Mouse (Mus musculus): Measurements from ENCODE around the gene Pitpnm2.

Pitpnm2 gene

DNA sequence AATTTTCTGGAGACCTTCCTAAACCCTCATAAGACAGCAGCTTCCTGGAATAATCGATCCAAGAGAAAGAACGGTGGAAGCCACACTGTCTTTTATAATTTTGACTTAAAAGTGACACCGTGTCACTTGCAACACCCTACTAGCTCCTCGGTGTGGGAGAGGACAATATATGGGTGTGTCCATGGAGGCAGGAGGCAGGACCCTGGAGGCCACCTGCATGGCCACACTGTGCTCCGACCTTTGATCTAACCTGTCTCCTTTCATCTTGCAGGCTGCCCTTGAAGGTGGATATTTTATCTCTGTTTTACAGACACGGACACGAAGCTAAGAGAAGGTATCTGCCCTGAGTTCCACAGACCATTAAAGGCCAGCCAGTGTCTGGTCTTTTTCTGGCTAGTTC, 51.1 kb downstream of the Pitpnm2 start:
- DNase-seq: no peak

DNA sequence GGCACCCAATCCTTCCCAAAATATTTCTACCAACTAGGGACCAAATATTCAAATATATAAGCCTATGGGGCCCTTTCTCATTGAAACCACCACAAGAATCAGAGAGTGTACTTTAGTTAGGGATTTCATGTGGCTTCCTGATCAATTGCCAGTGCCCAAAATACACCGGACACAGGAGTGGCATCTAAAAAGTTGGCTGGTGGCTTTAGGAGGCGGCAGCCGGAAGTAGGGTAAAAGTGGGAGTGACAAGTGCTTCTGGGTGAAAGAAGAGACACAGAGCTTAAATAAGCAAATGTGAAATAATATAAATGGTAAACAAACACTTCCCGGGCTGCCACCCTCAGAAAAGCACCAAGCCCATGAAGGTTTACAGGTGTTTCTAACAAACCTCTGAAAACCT, 53.5 kb downstream of the Pitpnm2 start:
- DNase-seq: no peak

DNA sequence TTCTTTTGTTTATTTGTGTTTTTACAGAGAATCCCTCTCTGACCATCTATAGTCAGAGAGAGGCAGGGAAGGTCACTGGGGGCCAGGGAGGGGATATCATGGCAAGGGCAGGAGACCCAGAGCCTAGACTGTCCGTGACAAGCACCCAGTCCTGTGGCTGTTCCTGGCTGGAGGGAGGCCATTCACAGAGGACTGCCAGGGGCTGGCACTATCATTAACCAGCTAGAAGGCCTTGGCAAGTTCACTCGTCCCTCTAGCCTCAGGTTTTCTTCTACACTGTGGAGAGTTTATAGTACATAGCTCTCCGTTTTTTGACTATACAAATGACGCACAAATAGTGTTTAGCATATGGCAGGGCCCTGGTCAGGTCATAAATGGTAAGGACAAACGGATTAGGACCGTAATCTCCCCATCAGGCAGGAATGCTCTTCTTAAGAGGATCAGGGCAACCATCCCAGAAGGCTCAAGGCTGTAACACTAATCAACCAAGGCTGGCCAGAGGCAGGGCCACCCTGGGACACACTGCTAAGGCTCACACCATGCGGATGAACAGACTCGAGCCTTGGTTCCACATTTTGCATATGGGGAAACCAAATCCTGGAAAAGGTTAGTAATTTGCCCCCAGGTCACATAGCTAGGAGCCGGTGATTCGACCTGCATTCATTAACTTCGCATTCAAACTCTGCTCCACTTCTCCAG, 55.0 kb downstream of the Pitpnm2 start:
- DNase-seq: no peak

DNA sequence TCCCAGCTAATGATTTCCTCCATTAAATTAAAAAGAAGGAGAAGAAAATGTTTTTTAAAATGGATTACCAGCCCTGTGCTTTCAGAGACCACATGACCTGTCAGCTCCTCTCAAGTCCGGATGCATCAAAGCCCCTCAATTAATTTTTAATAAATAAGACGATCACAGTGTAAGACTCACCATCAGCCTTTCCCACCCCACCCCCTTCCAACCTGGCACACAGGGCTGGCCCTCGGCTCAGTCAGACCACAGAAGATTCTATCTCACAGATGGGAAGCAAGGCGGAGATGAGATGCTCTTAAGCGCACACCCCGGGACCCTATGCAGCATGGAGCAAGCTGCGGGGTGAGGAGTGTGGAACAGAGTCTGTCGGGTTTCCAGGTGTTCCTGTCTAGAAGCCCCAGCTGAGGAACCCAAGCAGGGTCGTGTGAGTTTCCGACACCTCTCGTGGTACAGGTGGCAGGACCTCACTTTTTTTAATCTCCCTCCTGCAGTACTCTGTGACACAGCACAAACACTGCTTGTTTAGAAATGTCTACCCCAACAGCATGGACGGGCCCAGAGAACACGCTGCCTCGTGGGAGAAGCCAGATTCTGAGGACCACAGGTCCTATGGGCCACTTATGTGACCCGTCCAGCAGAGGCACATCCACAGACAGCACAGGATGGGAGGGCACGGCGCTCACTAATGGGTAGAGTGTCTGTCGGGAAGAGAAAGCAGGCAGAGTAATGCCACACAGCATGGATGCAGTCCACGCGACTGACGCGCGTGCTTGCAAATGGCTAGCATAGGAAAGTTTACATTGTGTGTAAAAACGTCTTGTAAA, 56.1 kb downstream of the Pitpnm2 start:
- DNase-seq: no peak

DNA sequence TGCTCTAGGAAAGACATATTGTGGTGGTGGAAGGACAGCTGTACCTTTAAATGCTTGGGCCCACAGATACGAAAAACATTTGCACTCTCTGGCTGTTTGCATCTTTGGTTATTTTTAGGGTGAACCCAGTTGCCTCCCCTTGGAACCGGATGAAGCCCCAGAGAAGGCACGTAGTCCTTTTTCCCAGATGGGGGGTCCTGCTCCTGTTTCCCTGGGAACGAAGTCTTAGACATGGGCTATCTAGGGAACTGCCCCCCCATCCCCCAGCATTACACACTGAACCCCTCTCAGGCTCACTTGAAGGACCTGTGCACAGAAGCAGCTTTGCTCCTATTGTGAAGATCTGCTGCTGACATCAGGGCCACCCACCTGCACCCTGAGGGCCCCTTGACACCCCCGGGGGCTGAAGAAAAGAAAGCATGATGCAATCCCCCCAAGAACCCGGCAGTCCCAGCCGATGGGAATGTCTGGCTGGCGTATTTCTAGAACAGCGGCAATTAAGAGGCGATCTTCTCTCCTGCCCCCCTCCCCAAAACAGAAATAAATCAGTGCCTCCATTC, 56.8 kb downstream of the Pitpnm2 start:
- no peak for DNase-seq

DNA sequence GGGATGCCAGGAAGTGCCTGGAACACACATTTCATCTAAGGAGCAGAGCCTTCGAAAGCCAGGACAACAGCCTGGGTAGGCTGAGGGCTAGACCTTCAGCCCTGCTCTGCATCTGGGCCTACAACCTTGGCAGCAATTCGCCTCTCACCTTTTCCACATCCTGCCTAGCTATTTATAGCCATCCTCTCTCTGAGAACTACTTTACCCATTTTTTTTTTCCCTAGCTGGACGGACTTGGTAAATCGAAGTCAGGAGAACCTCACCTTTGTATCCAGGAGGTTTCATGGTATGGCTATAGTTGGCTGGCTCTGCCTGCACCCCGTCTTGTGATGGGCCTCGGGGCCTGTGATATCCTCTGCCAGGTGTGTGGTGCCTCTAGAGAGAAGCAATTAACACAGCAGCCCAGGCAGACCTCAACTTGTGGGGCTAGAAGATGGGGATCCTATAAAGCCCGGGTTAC, 57.3 kb downstream of the Pitpnm2 start:
- DNase-seq: no peak

DNA sequence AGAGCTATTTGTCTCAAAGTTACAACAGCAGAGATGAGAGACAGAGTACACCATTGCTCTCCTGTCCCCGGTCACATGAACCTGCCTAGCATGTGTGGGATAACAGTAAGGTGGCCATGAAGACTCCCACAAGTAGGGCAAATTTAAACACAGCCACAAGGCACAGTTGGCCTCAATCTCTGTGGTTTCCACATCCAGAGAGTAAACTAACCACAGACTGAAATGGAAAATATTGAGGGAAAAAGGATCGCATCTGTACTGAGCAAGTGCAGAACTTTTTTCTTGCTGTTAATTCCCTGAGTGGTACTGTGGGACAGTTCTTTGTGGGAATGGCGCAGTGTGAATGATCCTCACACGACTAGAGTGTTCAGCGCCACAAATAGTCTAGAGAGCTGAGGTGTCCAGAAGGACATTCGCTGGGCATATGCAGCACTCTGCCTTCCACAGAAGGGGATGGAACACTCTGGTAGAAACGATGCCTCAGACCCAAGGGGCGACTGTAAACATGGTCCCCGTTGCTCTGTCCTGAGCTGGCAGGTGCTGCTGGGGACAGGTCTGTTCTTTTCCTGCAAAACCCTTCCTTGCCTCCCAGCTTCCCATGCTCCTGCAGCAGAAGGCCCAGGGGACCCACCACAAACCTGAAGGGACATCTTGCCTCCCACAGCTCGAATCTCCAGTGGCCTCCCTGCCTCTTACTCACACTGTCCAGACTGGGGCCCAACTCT, 59.3 kb downstream of the Pitpnm2 start:
- DNase-seq: no peak

DNA sequence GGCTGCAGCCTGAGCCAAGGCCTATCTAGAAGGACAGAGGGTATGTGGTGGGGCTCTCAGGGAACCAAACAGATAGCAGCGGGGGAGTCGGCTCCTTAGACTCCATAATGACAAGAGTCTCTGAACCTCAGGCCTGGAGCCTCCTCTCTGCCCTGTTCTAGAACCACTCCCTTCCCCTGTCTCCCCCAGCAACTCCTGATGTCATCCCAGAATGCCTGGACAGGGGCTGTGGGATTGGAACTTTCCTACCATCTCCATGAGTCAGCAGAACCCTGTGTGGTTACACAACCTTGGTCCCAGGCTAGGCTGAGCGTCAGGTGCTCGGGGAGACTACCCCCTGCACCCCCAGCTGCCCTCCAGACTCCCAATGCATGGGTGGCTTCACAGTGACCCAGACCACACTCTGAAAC, 60.0 kb downstream of the Pitpnm2 start:
- no peak for DNase-seq

DNA sequence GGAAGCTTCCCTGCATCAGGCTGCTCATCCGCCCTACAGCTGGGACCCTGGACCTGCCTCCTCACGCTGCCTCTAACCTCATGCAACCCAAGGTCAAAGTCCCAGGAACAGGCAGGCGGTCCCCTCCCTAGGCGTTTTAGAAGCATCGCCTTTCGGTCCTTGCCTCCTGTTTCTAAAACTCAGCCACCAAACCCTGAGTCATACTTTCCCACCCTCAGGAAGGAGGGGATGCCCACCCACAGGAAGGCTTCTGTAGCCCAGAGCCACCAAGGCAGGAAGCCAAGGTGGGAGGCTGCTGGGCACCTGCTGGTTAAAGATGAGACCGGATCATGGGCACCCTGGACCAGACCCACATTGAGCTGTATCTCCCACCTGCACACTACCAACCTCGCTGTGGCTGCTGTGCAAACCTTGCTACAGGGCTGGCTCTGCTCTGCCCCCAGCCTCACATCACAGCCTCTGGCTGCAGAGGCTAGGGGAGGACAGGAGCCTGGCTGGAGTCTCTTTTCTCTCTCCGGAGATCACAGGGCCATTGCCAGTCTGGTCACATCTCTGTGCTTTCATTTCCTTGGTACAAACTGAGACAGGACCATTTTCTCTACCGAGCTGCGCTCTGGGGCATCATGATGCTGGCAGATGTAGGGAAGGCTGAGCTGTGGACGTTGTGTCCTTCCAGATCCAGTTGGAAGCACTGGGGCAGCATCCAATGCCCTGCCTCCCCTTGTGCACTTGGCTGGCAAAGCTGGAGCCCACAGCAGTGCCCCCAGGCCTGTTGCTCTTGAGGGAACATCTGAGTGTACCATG, 61.9 kb downstream of the Pitpnm2 start:
- DNase-seq: no peak

DNA sequence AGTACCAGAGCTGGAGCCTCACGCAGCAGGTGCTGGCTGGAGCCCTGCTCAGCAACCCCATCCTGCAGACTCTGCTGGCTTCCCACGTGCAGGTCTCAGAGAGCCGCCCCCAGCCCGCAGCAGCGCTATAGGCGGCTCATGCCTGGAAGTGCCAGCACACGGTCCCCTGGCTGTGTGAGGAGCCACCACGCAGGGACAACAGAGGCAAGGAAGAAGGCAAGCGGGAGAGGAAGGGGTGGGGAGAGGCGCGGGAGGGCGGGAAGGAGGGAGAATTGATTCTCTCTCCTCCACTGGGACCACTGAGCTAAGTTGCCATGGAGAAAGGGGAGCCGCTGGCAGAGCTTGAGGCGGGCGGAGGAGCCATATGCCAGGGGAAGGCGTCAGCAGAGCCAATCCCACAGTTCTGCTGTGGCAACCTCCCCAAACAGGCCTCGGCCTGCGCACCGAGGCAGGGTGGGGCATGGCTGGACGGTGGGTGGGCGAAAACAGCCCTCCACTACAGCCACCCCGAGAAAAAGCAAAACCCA, 62.5 kb downstream of the Pitpnm2 start:
- no peak for DNase-seq

DNA sequence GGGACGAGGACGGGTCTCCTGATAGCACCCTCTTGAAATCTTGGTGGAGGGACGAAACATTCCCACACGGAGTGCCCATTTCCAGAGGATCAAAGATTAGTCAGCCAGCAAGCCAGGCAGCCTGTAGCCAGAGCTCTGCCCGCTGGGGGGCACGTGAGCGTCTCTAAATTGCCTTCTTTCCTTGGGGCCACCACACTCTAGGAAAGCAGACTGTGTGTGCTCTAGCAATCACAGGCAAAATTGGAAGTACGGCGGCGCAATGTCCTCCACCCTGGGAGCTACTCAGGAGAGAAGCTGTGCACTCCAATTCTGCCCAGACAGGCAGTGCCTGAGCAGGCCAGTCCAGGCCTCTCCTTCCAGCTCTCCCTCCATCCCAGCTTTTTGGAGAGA, 63.1 kb downstream of the Pitpnm2 start:
- DNase-seq: no peak

DNA sequence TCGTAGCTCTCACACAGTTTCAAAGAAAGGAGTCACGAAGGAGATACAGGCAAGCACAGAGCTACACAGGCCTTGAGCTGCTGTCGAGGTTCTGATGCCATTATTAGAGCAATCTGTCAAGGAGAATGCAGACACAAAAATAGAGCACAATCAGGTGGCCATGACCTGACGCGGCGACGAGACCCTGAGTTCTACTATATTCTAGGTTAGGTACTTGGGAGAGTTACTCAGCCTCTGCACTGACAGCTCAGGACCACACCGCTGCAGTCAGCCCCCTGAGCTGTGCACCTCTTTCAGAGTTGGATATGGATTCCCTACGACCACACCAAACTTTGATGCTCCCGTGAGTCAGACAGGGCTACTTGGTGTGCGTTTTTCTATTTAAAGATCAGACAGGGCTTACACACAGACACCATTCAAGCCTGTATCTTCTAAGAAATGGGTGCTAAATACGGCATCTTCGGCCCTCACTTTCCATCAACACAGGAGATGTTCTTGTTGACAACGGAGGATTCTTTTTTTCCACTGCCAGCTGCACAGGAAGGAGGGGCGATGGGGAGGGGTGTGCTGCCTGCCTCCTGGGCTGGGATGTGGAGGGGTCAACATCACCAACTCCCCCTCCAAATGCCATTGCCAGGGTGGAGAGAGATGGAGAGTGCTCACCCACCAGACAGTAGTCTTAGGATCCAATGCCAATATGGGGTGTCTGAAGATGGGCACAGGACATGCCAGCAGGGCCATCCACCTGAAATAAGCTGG, 63.7 kb downstream of the Pitpnm2 start:
- no peak for DNase-seq

DNA sequence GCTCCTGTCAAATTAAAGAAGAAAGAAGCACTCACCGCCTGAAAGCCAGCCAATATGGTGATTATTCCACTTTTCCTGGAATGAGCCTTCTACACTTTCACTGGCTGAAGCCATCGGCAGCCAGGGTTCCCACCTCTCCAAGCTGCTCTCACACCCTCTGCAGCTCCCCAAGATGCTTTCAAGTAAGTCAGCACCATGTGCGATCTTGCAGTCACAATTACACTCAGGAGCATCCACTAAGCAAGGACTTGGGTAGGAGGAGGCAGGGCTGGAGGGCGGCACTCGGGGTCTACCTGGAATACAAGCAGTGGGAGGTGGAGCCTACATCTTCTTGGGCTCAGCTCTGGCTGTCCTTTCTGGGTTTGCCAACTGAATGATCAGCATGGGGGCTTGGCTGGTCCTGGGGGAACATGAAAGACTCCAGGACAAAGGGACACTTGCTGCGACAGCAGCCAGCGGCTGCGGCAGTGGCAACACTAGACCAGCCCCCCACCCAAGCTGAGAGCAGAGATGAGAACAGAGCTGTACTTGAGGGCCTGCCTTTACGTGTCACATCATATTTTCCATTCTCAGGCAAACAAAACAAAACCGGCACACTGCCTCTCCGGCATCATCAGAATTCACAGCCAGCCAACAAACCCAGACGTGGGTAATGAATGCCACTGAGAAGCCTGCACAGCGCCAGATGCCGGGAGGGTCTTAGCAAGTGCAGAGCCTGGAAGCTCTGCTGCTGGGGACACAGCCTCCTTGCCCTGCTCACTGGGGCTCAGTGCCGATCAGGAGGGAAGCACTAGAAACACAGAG, 64.5 kb downstream of the Pitpnm2 start:
- DNase-seq: no peak

DNA sequence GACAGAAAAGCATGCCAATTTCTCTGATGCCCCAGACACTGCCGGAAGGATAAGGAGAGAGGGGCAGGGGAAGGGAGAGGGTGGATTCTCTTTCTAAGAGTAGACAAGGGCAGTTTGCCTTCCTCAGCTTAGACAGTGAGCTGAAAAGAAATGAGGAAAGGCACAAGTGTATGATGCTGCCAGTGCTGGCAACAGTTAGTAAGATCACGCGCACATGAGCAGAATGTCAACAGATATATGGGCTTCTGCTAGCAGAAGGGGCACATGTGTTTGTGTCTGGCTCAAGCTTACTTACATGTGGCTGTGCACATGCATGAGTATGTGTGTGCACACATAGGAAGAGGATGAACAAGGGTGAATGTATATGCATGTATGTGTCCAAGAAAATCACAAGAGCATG, 65.4 kb downstream of the Pitpnm2 start:
- DNase-seq: no peak

DNA sequence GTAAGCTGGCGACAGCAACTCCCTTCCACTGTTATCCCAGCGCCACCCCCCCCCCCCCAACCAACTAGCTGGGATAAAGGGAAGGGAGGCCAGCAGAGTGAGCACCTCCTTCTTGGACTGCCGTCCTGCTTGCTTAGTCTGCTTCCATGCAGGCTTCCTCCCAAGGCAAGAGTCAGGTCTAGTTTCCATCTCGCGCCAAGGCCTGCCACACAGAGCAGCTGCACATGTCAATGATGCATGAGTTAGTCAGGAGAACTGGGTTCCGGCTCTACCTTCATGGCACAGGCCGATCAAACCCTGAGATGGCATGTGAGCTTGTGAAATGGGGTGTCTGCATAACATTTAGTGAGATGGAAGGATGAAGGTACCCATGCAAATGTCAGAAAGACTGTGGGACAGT, 66.9 kb downstream of the Pitpnm2 start:
- no peak for DNase-seq

DNA sequence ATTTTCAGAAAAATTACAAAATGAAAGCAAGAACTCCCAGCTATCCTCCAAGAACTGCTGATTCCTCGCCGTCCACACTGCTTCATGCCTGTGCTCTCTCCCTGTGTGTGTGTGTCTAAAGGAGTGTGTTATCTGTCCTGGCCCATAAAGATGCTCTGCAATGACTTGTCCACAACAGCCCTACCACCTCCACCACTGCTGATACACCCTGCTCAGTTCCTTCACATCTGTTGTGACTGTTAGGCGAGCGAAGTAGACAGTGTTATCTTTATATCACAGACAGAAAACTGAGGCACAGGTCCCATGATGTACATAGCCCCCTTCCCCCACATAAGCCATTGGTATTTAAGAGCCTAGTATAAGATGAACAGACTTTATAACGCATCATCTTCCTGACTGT, 67.5 kb downstream of the Pitpnm2 start:
- DNase-seq: no peak

DNA sequence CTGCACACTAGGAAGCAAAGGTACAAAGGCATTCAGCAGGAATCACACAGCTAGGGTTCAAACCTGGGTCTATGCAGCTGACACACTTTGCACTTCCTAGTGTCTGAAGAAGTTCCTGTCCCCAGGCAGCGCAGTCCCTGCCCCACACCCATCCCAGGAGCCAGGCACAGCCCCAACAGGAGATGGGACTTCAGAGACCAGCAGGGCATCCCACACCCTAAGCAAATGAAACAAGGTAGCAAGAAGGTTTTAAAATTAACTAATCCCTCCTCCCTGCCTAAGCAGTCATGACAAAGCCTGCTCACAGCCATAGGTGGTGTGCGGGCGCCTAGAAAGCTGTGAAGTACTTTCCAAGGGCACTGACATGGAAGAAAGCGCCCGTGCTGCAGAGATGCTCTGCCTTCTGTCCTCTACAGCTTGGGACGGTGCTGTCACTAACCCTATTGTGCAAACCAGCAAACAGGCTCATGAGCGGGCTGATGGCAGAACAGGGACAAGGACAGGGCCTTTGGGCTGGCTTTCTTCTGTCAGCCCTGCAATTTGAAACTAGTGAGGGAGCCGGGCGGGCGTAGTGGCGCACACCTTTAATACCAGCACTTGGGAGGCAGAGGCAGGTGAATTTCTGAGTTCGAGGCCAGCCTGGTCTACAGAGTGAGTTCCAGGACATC, 68.9 kb downstream of the Pitpnm2 start:
- DNase-seq: no peak

DNA sequence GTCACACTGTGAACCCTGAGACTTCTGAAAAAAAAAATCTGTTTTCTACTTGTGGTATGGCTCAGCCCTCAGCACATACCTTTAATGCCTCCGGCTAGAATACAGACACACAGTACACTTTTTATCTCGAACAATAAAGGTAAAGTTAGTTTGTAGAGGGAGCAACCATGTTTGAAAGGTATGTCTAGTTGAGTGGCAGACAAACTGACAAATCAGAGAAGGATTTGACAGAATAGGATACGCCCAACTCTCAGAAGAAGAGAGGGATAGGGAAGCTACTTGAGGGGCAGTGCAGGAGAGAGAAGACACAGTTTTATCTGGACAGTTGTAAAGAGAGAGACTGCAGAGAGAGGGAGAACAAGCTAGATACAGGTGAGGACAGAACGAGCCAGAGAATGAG, 70.1 kb downstream of the Pitpnm2 start:
- DNase-seq: no peak

DNA sequence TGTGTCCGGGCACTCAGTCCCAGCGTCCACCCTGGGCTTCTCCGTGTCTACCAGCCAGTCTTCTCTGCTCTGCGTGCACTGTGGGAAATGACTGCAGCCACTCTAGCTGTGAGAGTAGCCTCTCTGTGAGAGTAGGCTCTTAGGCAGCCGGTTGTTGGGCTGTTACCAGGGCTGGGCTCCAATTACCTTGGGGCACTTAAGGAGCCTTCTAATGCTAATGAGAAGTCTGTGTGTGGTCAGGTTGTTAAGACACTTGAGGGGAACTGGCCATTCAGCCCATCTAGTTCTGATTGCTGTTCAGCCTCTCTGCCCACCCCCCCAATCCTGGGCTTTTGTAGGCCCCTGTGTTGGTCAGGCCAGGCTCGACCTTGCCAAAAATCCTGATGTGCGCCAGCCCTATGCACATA, 72.8 kb downstream of the Pitpnm2 start:
- DNase-seq: no peak

DNA sequence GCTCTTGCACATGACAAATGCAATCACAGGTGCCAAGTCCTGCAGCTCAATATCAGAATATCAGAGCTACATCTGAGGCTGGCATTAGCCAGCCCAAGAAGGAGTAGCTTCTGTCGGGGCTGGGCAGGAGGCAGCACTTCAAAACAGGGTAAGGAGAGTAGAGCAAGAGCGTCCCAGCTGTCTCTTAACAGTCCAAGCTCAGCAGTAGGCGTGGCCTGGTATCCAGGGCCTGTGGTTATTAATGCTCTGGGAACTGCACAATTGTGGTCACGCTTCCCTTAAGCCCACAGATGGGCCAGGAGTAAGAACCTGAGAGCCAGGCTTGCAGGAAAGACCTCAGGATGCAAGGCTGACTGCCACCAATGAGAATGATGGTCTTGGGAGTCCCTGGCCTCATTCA, 74.4 kb downstream of the Pitpnm2 start:
- DNase-seq: no peak
